Mouse (Mus musculus) kidney, adult 11 months (tissue): ENCODE measurements around the gene Cenpx.
"Not testable (repeated sequence)": the region's sequence is repeated elsewhere in the genome, so short reads cannot be mapped to it uniquely, and the experiment has no call there.

Experiments
- DNase-seq: peaks from one replicate; pipeline ENCODE4 v3.0.0; 2022

The Cenpx gene

GRCm38 (mm10) chr11:120695184-120695583 lies 18.4 kb downstream of the Cenpx start:
- no peak for DNase-seq

GRCm38 (mm10) chr11:120693461-120693860 lies 20.1 kb downstream of the Cenpx start:
- peak; percentile 36 for DNase-seq

- peak; percentile 84 for DNase-seq
Observed at GRCm38 (mm10) chr11:120692471-120693011, 21.0 kb downstream of the Cenpx start.

GRCm38 (mm10) chr11:120689365-120689764 lies 24.2 kb downstream of the Cenpx start:
- DNase-seq, result no peak

GRCm38 (mm10) chr11:120686650-120687272 lies 26.8 kb downstream of the Cenpx start:
- no peak for DNase-seq

- DNase-seq, result no peak
Observed at GRCm38 (mm10) chr11:120684660-120685059, 28.9 kb downstream of the Cenpx start.

- DNase-seq, result no peak
Observed at GRCm38 (mm10) chr11:120684086-120684485, 29.5 kb downstream of the Cenpx start.

- DNase-seq, result no peak
Observed at GRCm38 (mm10) chr11:120683536-120683935, 30.0 kb downstream of the Cenpx start.

- no peak for DNase-seq
Observed at GRCm38 (mm10) chr11:120682683-120683082, 30.9 kb downstream of the Cenpx start.

- peak; percentile 88 for DNase-seq
Observed at GRCm38 (mm10) chr11:120679909-120680308, 33.6 kb downstream of the Cenpx start.

- no peak for DNase-seq
Observed at GRCm38 (mm10) chr11:120676951-120677350, 36.6 kb downstream of the Cenpx start.

- DNase-seq, result not testable (repeated sequence)
Observed at GRCm38 (mm10) chr11:120675875-120676274, 37.7 kb downstream of the Cenpx start.

- DNase-seq, result no peak
Observed at GRCm38 (mm10) chr11:120673594-120674122, 39.9 kb downstream of the Cenpx start.

- DNase-seq, result peak; percentile 95
Observed at GRCm38 (mm10) chr11:120672687-120673593, 40.6 kb downstream of the Cenpx start, which contains the start of gene Aspscr1. Gene Aspscr1 (plus strand): TSS chr11:120672973.

- DNase-seq, result no peak
Observed at GRCm38 (mm10) chr11:120666617-120667016, 46.9 kb downstream of the Cenpx start.

GRCm38 (mm10) chr11:120665406-120665805 lies 48.1 kb downstream of the Cenpx start:
- no peak for DNase-seq

- DNase-seq, result no peak
Observed at GRCm38 (mm10) chr11:120663714-120664113, 49.8 kb downstream of the Cenpx start.

GRCm38 (mm10) chr11:120662759-120663158 lies 50.8 kb downstream of the Cenpx start:
- no peak for DNase-seq

- DNase-seq, result no peak
Observed at GRCm38 (mm10) chr11:120661076-120661460, 52.5 kb downstream of the Cenpx start, which contains the start of gene Notum. Gene Notum (minus strand): TSS chr11:120661175.
